Mouse (Mus musculus) heart, adult 2 months (tissue): Measurements from ENCODE around the gene Cpsf4l. TPM values are rescaled to one million over a fixed set of nuclear protein-coding genes. Genes with fewer than 3 reads are reported as not detected.

ENCODE experiments used
- DNase-seq, 2 experiments: peaks; one replicate each; pipeline ENCODE4 v3.0.0; 2021
- H3K27ac ChIP-seq: fragments of 200-600 bp; 2 replicates; pipeline ENCODE4 v1.8.1; 2022
- H3K27me3 ChIP-seq: fragments of 200-500 bp; 2 replicates; pipeline ENCODE4 v1.6.1; 2012; ENCODE audit warnings: mild to moderate bottlenecking, low read length, inconsistent platforms, mixed read lengths; ENCODE audit not compliant: control insufficient read depth, insufficient read depth
- H3K36me3 ChIP-seq: fragments of 200-500 bp; 2 replicates; pipeline ENCODE4 v1.6.1; 2012; ENCODE audit warnings: low read length, inconsistent platforms; ENCODE audit not compliant: control insufficient read depth, insufficient read depth
- H3K4me1 ChIP-seq: fragments of 200-500 bp; 2 replicates; pipeline ENCODE4 v1.6.1; 2011; ENCODE audit warnings: low read length; ENCODE audit not compliant: control insufficient read depth, insufficient read depth
- H3K4me3 ChIP-seq: fragments of 200-600 bp; 2 replicates; pipeline ENCODE4 v1.8.1; 2022
- H3K79me2 ChIP-seq: fragments of 200-500 bp; replicated peaks from 2 replicates; pipeline ENCODE4 v1.6.1; 2012; ENCODE audit warnings: mild to moderate bottlenecking, inconsistent platforms, low read length, moderate library complexity, mixed read lengths; ENCODE audit not compliant: control insufficient read depth, insufficient read depth
- H3K9ac ChIP-seq: fragments of 200-500 bp; 2 replicates; pipeline ENCODE4 v1.6.1; 2012; ENCODE audit warnings: low read depth, mild to moderate bottlenecking, control low read depth, inconsistent platforms, low read length, mixed read lengths
- CTCF ChIP-seq: fragments of 200-600 bp; IDR thresholded peaks from 2 replicates; pipeline ENCODE4 v1.8.1; 2022; ENCODE audit warnings: antibody characterized with exemption, mild to moderate bottlenecking, moderate library complexity
- EP300 ChIP-seq: fragments of 200-500 bp; IDR thresholded peaks from 2 replicates; pipeline ENCODE4 v1.6.1; 2011; ENCODE audit warnings: low read depth, low read length, control low read depth; ENCODE audit not compliant: insufficient read depth
- POLR2A ChIP-seq: fragments of 200-500 bp; IDR thresholded peaks from 2 replicates; pipeline ENCODE4 v1.6.1; 2011; ENCODE audit warnings: mild to moderate bottlenecking, low read depth, low read length, control low read depth; ENCODE audit not compliant: insufficient read depth
- WGBS: fragments of 180-500 bp; shearing (Covaris S2); methylation state at CpG from one replicate; pipeline ENCODE4 v1.1.7; 2018; 5-methylcytosine and 5-hydroxymethylcytosine counted together
- intact Hi-C: fragments of 180-260 bp; cut with DNase I; formaldehyde crosslinking; loops from one replicate; pipeline ENCODE4 v1.15.1; 2025
- polyA plus RNA-seq: library from polyadenylated mRNA; depleted of rRNA; stranded (reverse); fragments of >200 nt; gene quantifications from 2 replicates; pipeline ENCODE4 v1.2.3, GENCODE M21; 2012
- total RNA-seq, 2 experiments: library from RNA; stranded (reverse); gene quantifications; 2 replicates each; pipeline ENCODE4 v1.2.3; 2021

Cpsf4l gene
- total and polyA plus RNA-seq, 3 experiments = not detected

DNA sequence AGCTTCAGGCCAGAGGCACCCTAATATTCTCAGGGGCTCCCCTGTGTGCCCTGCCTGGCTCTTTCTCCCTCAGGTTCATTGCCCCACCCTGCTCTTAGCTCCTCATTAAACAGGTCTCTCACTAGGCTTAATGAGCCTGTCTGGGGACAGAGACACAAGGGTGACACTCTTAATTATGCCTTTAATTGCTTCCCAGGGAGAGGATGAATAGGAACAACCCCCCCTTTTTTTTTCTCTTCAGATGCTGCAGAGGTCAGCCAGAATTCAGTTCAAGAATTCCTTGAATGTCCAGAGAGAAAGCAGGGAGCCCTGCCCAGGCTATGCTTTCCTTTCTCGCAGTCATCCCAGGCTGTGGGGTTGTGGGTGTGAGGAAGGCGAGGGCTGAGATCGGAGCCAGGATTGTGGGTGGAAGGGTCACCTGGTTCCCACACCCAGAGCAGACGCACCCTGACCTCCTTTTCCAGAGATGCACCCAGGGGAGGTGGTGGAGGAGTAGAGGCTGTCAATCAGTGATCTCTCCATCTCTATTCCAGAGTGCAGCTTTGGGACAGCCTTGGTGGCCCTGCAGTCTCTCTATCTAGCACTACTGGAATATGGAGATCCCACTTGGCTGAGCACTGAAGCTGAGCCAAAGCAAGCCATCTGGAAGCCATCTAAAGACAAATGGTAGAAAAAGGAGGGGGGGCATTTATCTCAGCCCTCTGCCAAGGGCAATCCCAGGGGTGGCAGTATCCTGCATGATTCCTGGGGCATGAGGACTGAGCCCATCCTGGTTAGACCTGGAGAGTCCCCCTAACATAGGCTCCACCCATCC, 15.6 kb upstream of the Cpsf4l start:
- WGBS = 56% methylated on average over 4 of the region's 4 CpGs

DNA sequence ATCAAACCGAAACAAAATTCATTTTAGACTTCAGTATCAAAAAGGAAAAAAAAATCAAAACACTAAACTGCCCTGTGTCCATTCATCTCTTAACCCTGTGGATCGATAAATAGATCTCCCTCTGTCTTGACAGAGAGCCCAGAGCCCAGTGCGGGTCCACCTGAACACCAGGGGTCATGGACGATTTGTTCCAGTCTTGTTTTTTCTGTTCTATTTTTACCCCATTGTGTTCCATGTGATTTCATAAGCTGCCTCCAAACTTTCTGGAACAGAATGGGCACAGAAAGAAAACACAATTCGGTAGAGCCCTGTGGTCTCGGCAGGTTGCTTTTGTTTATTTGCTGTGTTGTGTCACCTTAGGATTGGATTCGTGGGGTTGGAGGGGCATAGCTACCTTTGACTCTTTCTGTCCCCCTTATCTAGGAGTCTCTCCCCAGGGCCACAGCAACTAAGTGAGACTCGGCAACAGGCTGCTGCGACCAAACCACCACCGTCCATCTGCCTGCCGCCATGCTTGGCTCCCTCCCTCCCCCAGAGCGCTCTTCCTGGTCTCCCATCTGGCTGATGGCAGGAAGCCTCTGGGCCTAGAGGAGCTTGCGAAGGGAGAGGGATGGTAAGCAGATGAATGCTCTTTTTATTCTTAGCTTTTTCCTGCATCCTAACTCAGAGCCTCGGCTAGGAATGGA, 12.7 kb upstream of the Cpsf4l start:
- Histone ChIP-seq H3K36me3 (no peaks in the 10 kb centered on the region), H3K27me3 (no peaks in the 10 kb centered on the region), H3K9ac (peak overlapping the region; percentile 21; the same call in 1 of the 2 replicates), H3K79me2 (no peaks in the 10 kb centered on the region), H3K4me1 (peaks cover 14% of the 10 kb centered on the region), H3K4me3 (peak overlapping the region; percentile 14; the same call in 1 of the 2 replicates), H3K27ac (peak overlapping the region; percentile 58)
- DNase-seq = no peak
- WGBS = 35% methylated on average over 14 of the region's 14 CpGs
- intact Hi-C loops = no loop called here
- TF ChIP-seq POLR2A (no peak), EP300 (0 out of 2 replicates have a peak, but pooled peaks have one; percentile 10), CTCF (peak; percentile 19; the same call in 1 of the 2 replicates)

More for the DNA sequence above, 15.6 kb upstream of the Cpsf4l start:
- peak; percentile 61 to 76 for DNase-seq
- H3K4me1 ChIP-seq = peaks cover 18% of the 10 kb centered on the region
- H3K36me3 ChIP-seq = no peaks in the 10 kb centered on the region
- intact Hi-C loops = no loop called here
- H3K4me3 ChIP-seq = no peak overlapping the region
- H3K27me3 ChIP-seq = no peaks in the 10 kb centered on the region
- no peaks in the 10 kb centered on the region; the same call in 1 of the 2 replicates for H3K79me2 ChIP-seq
- no peak overlapping the region for H3K9ac ChIP-seq
- peak overlapping the region; percentile 52 for H3K27ac ChIP-seq
- TF ChIP-seq POLR2A (0 out of 2 replicates have a peak, but pooled peaks have one; percentile 6), EP300 (0 out of 2 replicates have a peak, but pooled peaks have one; percentile 48), CTCF (no peak)

DNA sequence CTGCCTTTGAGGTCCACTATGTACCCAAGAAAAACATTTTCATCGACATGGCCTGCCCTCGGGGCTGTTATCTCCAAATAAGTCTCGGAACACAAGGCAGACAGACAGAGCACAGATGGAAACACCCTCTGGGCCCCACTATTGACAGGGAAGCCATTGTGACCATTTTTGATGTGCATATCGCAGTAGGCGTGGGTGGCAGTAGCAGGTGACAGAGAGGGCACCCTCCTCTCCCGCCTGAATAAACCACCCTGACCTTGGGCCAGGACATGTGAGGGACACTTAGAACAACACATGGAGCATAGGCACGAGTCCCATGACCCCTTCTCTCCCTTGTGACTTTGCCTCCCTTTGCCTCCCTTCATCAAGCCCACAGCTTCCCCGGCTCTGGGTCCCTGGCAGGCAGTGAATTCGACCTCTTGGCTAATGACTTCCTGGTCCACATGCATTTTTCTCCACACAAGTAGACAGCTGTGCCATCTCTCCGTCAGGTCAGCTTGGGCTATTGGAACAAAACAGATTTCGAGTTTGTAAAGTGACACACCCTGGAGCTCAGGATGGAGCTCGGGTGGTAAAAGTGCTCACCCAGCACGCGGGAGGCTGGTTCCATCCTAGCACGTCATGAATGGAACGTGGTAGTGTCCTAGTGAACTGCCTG, 8.1 kb upstream of the Cpsf4l start:
- Histone ChIP-seq H3K79me2 (no peaks in the 10 kb centered on the region), H3K27ac (no peak overlapping the region), H3K36me3 (no peaks in the 10 kb centered on the region), H3K9ac (no peak overlapping the region), H3K4me3 (no peak overlapping the region), H3K27me3 (no peaks in the 10 kb centered on the region), H3K4me1 (peaks cover 4% of the 10 kb centered on the region)
- intact Hi-C loops = no loop called here
- TF ChIP-seq POLR2A = no peak
- TF ChIP-seq CTCF = no peak
- TF ChIP-seq EP300 = no peak
- no peak for DNase-seq
- 61% methylated on average over 16 of the region's 16 CpGs for WGBS

DNA sequence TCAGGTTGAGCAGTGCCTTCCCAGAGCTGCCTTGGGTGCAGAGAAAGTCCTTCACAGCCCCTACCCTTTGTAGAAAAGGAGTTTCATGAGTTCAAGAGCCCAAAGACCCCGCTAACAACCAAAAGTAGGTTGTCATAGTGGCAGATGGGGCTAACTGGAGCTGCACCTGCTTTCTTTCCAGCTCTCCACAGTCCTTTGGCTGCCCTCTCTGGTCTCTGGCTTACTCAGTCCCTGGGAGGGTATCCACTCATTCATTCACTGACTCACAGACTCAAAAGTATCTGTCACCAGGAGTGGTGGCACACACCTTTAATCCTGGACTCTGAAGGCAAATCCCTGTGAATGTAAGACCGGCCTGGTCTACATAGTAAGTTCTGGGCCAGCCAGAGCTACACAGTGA, 6.3 kb upstream of the Cpsf4l start:
- no peak overlapping the region for H3K27ac ChIP-seq
- H3K36me3 ChIP-seq = no peaks in the 10 kb centered on the region
- no peaks in the 10 kb centered on the region for H3K4me1 ChIP-seq
- DNase-seq = no peak
- no peaks in the 10 kb centered on the region for H3K27me3 ChIP-seq
- TF ChIP-seq EP300 (no peak), CTCF (no peak), POLR2A (no peak)
- no peaks in the 10 kb centered on the region for H3K79me2 ChIP-seq
- no peak overlapping the region for H3K4me3 ChIP-seq
- intact Hi-C loops = no loop called here
- 97% methylated on average over 2 of the region's 2 CpGs for WGBS
- H3K9ac ChIP-seq = no peak overlapping the region

DNA sequence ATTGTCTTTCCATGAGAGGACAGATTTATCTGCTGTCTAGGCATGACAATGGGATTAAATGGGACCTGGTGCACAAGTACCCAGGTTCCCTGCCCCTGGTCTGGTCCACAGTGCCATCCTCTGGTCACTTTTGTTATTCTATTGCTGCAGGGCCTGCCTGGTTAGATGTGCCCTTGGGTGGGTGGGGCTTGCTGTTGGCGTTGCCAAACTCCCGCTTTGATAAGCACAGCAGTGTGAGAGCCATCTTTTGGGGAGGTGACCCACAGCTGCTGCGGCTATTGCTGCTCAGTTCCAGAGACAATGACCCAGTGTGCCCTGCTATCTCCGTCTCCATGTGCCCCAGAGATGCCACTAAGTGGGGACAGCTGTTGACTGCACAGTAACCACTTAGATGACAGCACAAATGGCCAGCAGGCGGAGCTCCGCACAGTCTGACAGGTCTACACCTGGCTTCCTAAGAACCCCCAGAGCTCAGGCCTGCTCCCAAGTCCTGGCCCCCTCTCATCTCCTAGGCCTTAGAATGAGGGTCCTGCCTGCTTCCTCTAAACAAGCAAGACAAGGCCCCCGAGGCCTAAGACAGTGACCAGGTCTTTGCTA, 5.4 kb upstream of the Cpsf4l start:
- Histone ChIP-seq H3K9ac (no peak overlapping the region), H3K27me3 (no peaks in the 10 kb centered on the region), H3K27ac (no peak overlapping the region), H3K79me2 (no peaks in the 10 kb centered on the region), H3K4me3 (no peak overlapping the region), H3K4me1 (peaks cover 5% of the 10 kb centered on the region), H3K36me3 (no peaks in the 10 kb centered on the region)
- DNase-seq = no peak
- TF ChIP-seq EP300 = no peak
- no peak for TF ChIP-seq CTCF
- TF ChIP-seq POLR2A = no peak
- 77% methylated on average over 7 of the region's 7 CpGs for WGBS
- intact Hi-C loops = no loop called here
